Mouse (Mus musculus) heart, embryonic 14.5 days (tissue): ENCODE data around the gene Hs2st1. TPM values are rescaled to one million over a fixed set of nuclear protein-coding genes. Genes with fewer than 3 reads are reported as not detected.

ENCODE experiments used
- ATAC-seq: fragments of 200-750 bp; cut with Nextera tagmentation; 2 replicates; pipeline ENCODE4 v1.8.0; 2017; ENCODE audit warnings: low read depth, moderate TSS enrichment; ENCODE audit not compliant: insufficient number of reproducible peaks, insufficient read depth, low FRiP score
- H3K27ac ChIP-seq, 2 experiments: fragments of 200-500 bp in 1 of 2; fragments of 300-500 bp in 1 of 2; sonication (generic) in 1 of 2; replicated peaks in 1 of 2; 2 replicates each; pipeline ENCODE4 v1.5.1; 2012 to 2014; ENCODE audit warnings: low read depth in 2 of 2, low read length in 2 of 2, control low read depth in 1 of 2, mild to moderate bottlenecking in 1 of 2, mixed read lengths in 1 of 2; ENCODE audit not compliant: control insufficient read depth in 1 of 2, insufficient read depth in 1 of 2
- H3K27me3 ChIP-seq: fragments of 300-500 bp; sonication (generic); 2 replicates; pipeline ENCODE4 v1.6.1; 2014; ENCODE audit warnings: mild to moderate bottlenecking, low read length, control low read depth; ENCODE audit not compliant: control insufficient read depth, insufficient read depth
- H3K36me3 ChIP-seq: fragments of 300-500 bp; sonication (generic); 2 replicates; pipeline ENCODE4 v1.6.1; 2014; ENCODE audit warnings: mild to moderate bottlenecking, control low read depth, low read length, mixed read lengths; ENCODE audit not compliant: control insufficient read depth, insufficient read depth
- H3K4me1 ChIP-seq, 2 experiments: fragments of 200-500 bp in 1 of 2; fragments of 300-500 bp in 1 of 2; sonication (generic) in 1 of 2; 2 replicates each; pipeline ENCODE4 v1.6.1; 2012 to 2014; ENCODE audit warnings: low read length in 2 of 2, control low read depth in 1 of 2, mixed read lengths in 1 of 2; ENCODE audit not compliant: control insufficient read depth in 2 of 2, insufficient read depth in 2 of 2
- H3K4me2 ChIP-seq: fragments of 300-500 bp; sonication (generic); 2 replicates; pipeline ENCODE4 v1.6.1; 2014; ENCODE audit warnings: mild to moderate bottlenecking, low read length
- H3K4me3 ChIP-seq, 2 experiments: fragments of 200-500 bp in 1 of 2; fragments of 300-500 bp in 1 of 2; sonication (generic) in 1 of 2; 2 replicates each; pipeline ENCODE4 v1.5.1; 2012 to 2014; ENCODE audit warnings: low read length in 2 of 2, mild to moderate bottlenecking in 2 of 2, control low read depth in 1 of 2, low read depth in 1 of 2, moderate library complexity in 1 of 2; ENCODE audit not compliant: control insufficient read depth in 1 of 2, insufficient read depth in 1 of 2
- H3K9ac ChIP-seq: fragments of 300-500 bp; sonication (generic); 2 replicates; pipeline ENCODE4 v1.6.1; 2014; ENCODE audit warnings: mild to moderate bottlenecking, low read length
- H3K9me3 ChIP-seq: fragments of 300-500 bp; sonication (generic); 2 replicates; pipeline ENCODE4 v1.6.1; 2016; ENCODE audit warnings: low read length, control low read depth; ENCODE audit not compliant: control insufficient read depth
- WGBS: fragments of 180-500 bp; shearing (Covaris S2); extraction: QIAGEN DNeasy Blood & Tissue Kit; methylation state at CpG from one replicate; pipeline ENCODE4 v1.1.7; 2014; 5-methylcytosine and 5-hydroxymethylcytosine counted together
- polyA plus RNA-seq: library from polyadenylated mRNA; unstranded; fragments of >200 nt; fragmentation: Nextera tagmentation; extraction: Ambion mirVana; gene quantifications from 2 replicates; pipeline ENCODE4 v1.2.1, GENCODE M21; 2014

The Hs2st1 gene
- polyA plus RNA-seq, 1 experiment from 2014 or later: 8.6 TPM

GRCm38 (mm10) chr3:144496762-144497161, 73.2 kb downstream of the Hs2st1 start:
- peaks cover 4 to 17% of the 10 kb centered on the region in 2 experiments; a peak in 3 of 4 replicates for H3K4me1 ChIP-seq
- no peak overlapping the region for H3K4me2 ChIP-seq
- WGBS: 74% methylated on average over 5 of the region's 5 CpGs
- H3K36me3 ChIP-seq: no peaks in the 10 kb centered on the region
- H3K9ac ChIP-seq: no peak overlapping the region
- ATAC-seq: no peak
- H3K4me3 ChIP-seq: no peak overlapping the region
- no peaks in the 10 kb centered on the region for H3K27me3 ChIP-seq
- no peaks in the 10 kb centered on the region for H3K9me3 ChIP-seq
- H3K27ac ChIP-seq: no peak overlapping the region

GRCm38 (mm10) chr3:144494838-144495237, 75.1 kb downstream of the Hs2st1 start:
- ATAC-seq: no peak
- Histone ChIP-seq H3K27me3 (no peaks in the 10 kb centered on the region), H3K9me3 (no peaks in the 10 kb centered on the region), H3K27ac (no peak overlapping the region), H3K4me1 (peaks cover 4 to 17% of the 10 kb centered on the region in 2 experiments; a peak in 3 of 4 replicates), H3K4me3 (no peak overlapping the region), H3K9ac (no peak overlapping the region), H3K36me3 (no peaks in the 10 kb centered on the region), H3K4me2 (no peak overlapping the region)
- WGBS: 73% methylated on average over 5 of the region's 5 CpGs

GRCm38 (mm10) chr3:144488787-144489186, 81.2 kb downstream of the Hs2st1 start:
- Histone ChIP-seq H3K4me3 (no peak overlapping the region), H3K27me3 (no peaks in the 10 kb centered on the region), H3K4me1 (peaks cover 0 to 7% of the 10 kb centered on the region in 2 experiments; a peak in 1 of 4 replicates), H3K27ac (no peak overlapping the region), H3K36me3 (no peaks in the 10 kb centered on the region), H3K9me3 (no peaks in the 10 kb centered on the region), H3K9ac (no peak overlapping the region), H3K4me2 (no peak overlapping the region)
- no peak for ATAC-seq
- WGBS: 52% methylated on average over 2 of the region's 2 CpGs

DNA sequence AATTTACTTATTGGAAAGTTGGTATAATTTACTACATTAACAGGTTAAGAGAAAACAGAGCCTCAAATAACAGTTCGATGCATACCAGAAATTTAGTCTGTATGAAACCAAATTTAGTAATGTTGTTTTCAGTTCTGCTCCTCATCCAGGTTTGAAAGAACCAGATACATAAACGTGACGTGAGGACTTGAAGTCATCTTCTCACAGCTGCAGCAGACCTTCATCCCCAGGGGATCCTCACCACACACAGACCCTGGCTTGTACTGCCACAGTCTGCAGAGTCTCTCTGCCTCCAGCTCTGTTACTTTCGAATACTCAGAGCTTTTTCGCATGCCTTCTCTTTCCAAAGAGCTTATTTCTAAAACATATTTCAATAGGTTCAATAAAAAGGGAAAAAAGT, 89.4 kb downstream of the Hs2st1 start:
- 78% methylated on average over 5 of the region's 5 CpGs for WGBS
- H3K9ac ChIP-seq: no peak overlapping the region
- H3K27me3 ChIP-seq: no peaks in the 10 kb centered on the region
- H3K4me3 ChIP-seq: no peak overlapping the region
- H3K4me2 ChIP-seq: no peak overlapping the region
- no peaks in the 10 kb centered on the region for H3K4me1 ChIP-seq
- ATAC-seq: no peak
- H3K27ac ChIP-seq: no peak overlapping the region
- no peaks in the 10 kb centered on the region for H3K9me3 ChIP-seq
- no peaks in the 10 kb centered on the region for H3K36me3 ChIP-seq

DNA sequence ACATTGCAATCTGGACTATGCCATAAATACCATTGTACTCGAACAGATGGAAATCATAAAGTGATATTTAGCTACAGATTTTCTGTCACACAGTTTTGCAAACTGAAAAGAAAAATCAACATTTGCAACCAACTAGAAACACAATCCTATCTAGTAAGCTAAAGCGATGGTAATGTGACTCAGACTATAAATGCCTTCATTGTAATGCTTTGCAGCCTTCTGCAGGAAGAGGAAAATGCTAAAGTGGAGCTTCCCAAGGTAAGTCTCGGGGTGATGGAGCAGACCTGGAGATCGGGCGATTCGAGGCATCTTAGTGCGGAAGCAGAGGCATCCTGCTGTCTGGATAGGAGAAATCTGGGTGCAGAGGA, 91.6 kb downstream of the Hs2st1 start:
- Histone ChIP-seq H3K4me1 (no peaks in the 10 kb centered on the region), H3K36me3 (no peaks in the 10 kb centered on the region), H3K9me3 (no peaks in the 10 kb centered on the region), H3K9ac (no peak overlapping the region), H3K27ac (no peak overlapping the region), H3K4me3 (no peak overlapping the region), H3K4me2 (no peak overlapping the region), H3K27me3 (no peaks in the 10 kb centered on the region)
- WGBS: 90% methylated on average over 7 of the region's 7 CpGs
- ATAC-seq: no peak

GRCm38 (mm10) chr3:144477707-144478426, 92.1 kb downstream of the Hs2st1 start:
- ATAC-seq: no peak
- Histone ChIP-seq H3K9ac (no peak overlapping the region), H3K4me3 (no peak overlapping the region), H3K9me3 (no peaks in the 10 kb centered on the region), H3K36me3 (no peaks in the 10 kb centered on the region), H3K27me3 (no peaks in the 10 kb centered on the region), H3K4me1 (no peaks in the 10 kb centered on the region), H3K27ac (no peak overlapping the region), H3K4me2 (no peak overlapping the region)
- WGBS: 84% methylated on average over 12 of the region's 12 CpGs

GRCm38 (mm10) chr3:144475891-144476290, 94.1 kb downstream of the Hs2st1 start:
- Histone ChIP-seq H3K9me3 (no peaks in the 10 kb centered on the region), H3K9ac (no peak overlapping the region), H3K27me3 (no peaks in the 10 kb centered on the region), H3K27ac (no peak overlapping the region), H3K4me2 (no peak overlapping the region), H3K4me1 (no peaks in the 10 kb centered on the region), H3K36me3 (no peaks in the 10 kb centered on the region), H3K4me3 (no peak overlapping the region)
- 86% methylated on average over 5 of the region's 5 CpGs for WGBS
- ATAC-seq: no peak

GRCm38 (mm10) chr3:144474726-144475125, 95.3 kb downstream of the Hs2st1 start:
- WGBS: 83% methylated on average over 5 of the region's 5 CpGs
- Histone ChIP-seq H3K4me1 (no peaks in the 10 kb centered on the region), H3K9me3 (no peaks in the 10 kb centered on the region), H3K27me3 (no peaks in the 10 kb centered on the region), H3K4me2 (no peak overlapping the region), H3K4me3 (no peak overlapping the region), H3K36me3 (no peaks in the 10 kb centered on the region), H3K9ac (no peak overlapping the region), H3K27ac (no peak overlapping the region)
- ATAC-seq: no peak
